Mouse (Mus musculus) heart, adult 2 months (tissue): ENCODE results near the gene Tmc5. TPM values are rescaled to one million over a fixed set of nuclear protein-coding genes. Genes with fewer than 3 reads are reported as not detected.
A peak's percentile ranks its signal among the peaks of the same experiment; 100 is the strongest.

Experiments used
- DNase-seq, 2 experiments: peaks; one replicate each; pipeline ENCODE4 v3.0.0; 2021
- H3K27ac ChIP-seq: fragments of 200-600 bp; 2 replicates; pipeline ENCODE4 v1.8.1; 2022
- H3K27me3 ChIP-seq: fragments of 200-500 bp; 2 replicates; pipeline ENCODE4 v1.6.1; 2012; ENCODE audit warnings: mild to moderate bottlenecking, low read length, inconsistent platforms, mixed read lengths; ENCODE audit not compliant: control insufficient read depth, insufficient read depth
- H3K36me3 ChIP-seq: fragments of 200-500 bp; 2 replicates; pipeline ENCODE4 v1.6.1; 2012; ENCODE audit warnings: low read length, inconsistent platforms; ENCODE audit not compliant: control insufficient read depth, insufficient read depth
- H3K4me1 ChIP-seq: fragments of 200-500 bp; 2 replicates; pipeline ENCODE4 v1.6.1; 2011; ENCODE audit warnings: low read length; ENCODE audit not compliant: control insufficient read depth, insufficient read depth
- H3K4me3 ChIP-seq: fragments of 200-600 bp; 2 replicates; pipeline ENCODE4 v1.8.1; 2022
- H3K79me2 ChIP-seq: fragments of 200-500 bp; replicated peaks from 2 replicates; pipeline ENCODE4 v1.6.1; 2012; ENCODE audit warnings: mild to moderate bottlenecking, inconsistent platforms, low read length, moderate library complexity, mixed read lengths; ENCODE audit not compliant: control insufficient read depth, insufficient read depth
- H3K9ac ChIP-seq: fragments of 200-500 bp; 2 replicates; pipeline ENCODE4 v1.6.1; 2012; ENCODE audit warnings: low read depth, mild to moderate bottlenecking, control low read depth, inconsistent platforms, low read length, mixed read lengths
- CTCF ChIP-seq: fragments of 200-600 bp; IDR thresholded peaks from 2 replicates; pipeline ENCODE4 v1.8.1; 2022; ENCODE audit warnings: antibody characterized with exemption, mild to moderate bottlenecking, moderate library complexity
- EP300 ChIP-seq: fragments of 200-500 bp; IDR thresholded peaks from 2 replicates; pipeline ENCODE4 v1.6.1; 2011; ENCODE audit warnings: low read depth, low read length, control low read depth; ENCODE audit not compliant: insufficient read depth
- POLR2A ChIP-seq: fragments of 200-500 bp; IDR thresholded peaks from 2 replicates; pipeline ENCODE4 v1.6.1; 2011; ENCODE audit warnings: mild to moderate bottlenecking, low read depth, low read length, control low read depth; ENCODE audit not compliant: insufficient read depth
- WGBS: fragments of 180-500 bp; shearing (Covaris S2); methylation state at CpG from one replicate; pipeline ENCODE4 v1.1.7; 2018; 5-methylcytosine and 5-hydroxymethylcytosine counted together
- intact Hi-C: fragments of 180-260 bp; cut with DNase I; formaldehyde crosslinking; loops from one replicate; pipeline ENCODE4 v1.15.1; 2025
- polyA plus RNA-seq: library from polyadenylated mRNA; depleted of rRNA; stranded (reverse); fragments of >200 nt; gene quantifications from 2 replicates; pipeline ENCODE4 v1.2.3, GENCODE M21; 2012
- total RNA-seq, 2 experiments: library from RNA; stranded (reverse); gene quantifications; 2 replicates each; pipeline ENCODE4 v1.2.3; 2021

Tmc5 gene
- total and polyA plus RNA-seq, 3 experiments, result 0.10 to 0.72 (median 0.34) TPM

DNA sequence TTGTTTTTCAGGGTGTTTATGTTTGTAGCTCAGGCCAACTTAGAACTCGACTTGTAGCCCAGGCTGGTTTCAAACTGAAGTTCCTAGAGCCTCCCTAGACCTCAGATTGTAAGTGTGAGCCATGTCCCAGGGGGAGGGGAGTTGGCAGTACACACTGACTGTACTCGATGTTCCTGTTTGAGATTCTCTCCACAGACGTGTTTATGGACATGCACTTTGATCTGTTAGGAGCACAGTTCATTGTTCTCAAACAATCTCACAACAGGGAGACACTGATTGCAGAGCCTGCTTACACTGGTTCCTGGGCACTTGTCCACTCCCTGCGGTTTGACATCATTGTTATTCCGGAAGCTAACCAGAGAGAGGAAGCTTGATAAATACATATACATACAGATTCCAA lies 25.1 kb upstream of the Tmc5 start:
- TF ChIP-seq POLR2A (no peak), EP300 (no peak), CTCF (no peak)
- H3K4me1 ChIP-seq, result no peaks in the 10 kb centered on the region

DNA sequence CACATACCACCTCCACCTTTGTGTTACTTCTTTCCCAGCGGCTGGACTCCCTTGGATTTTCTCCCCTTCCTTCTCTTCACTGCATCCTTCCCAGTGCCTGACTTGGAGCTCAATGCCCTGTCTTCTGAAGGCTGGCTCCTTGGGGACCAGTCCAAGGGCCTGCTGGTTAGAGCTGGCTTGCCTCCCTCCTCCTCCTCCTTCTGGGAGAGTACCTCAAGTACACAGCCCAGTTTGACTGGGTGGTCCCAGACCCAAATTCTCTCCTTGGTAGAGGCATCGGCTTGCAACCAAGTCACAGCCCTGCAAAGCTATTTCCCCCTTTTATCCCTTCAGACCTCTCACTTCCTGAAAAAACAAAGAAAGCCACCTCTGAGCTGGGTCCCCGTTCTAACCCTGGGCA lies 18.8 kb upstream of the Tmc5 start:
- TF ChIP-seq POLR2A, result no peak
- TF ChIP-seq EP300, result no peak
- intact Hi-C loops, result no loop called here
- WGBS, result 33% methylated on average over 3 of the region's 3 CpGs
- H3K27me3 ChIP-seq, result no peaks in the 10 kb centered on the region
- peaks cover 4% of the 10 kb centered on the region; the same call in 1 of the 2 replicates for H3K4me1 ChIP-seq
- H3K9ac ChIP-seq, result no peak overlapping the region
- peak overlapping the region; percentile 54; the same call in 1 of the 2 replicates for H3K27ac ChIP-seq
- no peak overlapping the region for H3K4me3 ChIP-seq
- DNase-seq, result no peak
- H3K36me3 ChIP-seq, result no peaks in the 10 kb centered on the region
- no peaks in the 10 kb centered on the region for H3K79me2 ChIP-seq

More for the DNA sequence above, 25.1 kb upstream of the Tmc5 start:
- H3K79me2 ChIP-seq, result no peaks in the 10 kb centered on the region
- DNase-seq, result no peak
- no peaks in the 10 kb centered on the region for H3K27me3 ChIP-seq
- no peak overlapping the region for H3K9ac ChIP-seq
- no peak overlapping the region for H3K4me3 ChIP-seq
- WGBS, result 34% methylated on average over 5 of the region's 5 CpGs
- H3K36me3 ChIP-seq, result no peaks in the 10 kb centered on the region
- no peak overlapping the region for H3K27ac ChIP-seq
- intact Hi-C loops, result no loop called here

GRCm38 (mm10) chr7:118579938-118580337 lies 17.2 kb upstream of the Tmc5 start:
- Histone ChIP-seq H3K79me2 (0 out of 2 replicates have a peak, but pooled peaks cover 1% of the 10 kb centered on the region), H3K36me3 (no peaks in the 10 kb centered on the region), H3K9ac (no peak overlapping the region), H3K4me1 (peaks cover 4% of the 10 kb centered on the region; the same call in 1 of the 2 replicates), H3K4me3 (no peak overlapping the region), H3K27me3 (peaks cover 2% of the 10 kb centered on the region; the same call in 1 of the 2 replicates), H3K27ac (no peak overlapping the region)
- no peak for DNase-seq
- intact Hi-C loops, result no loop called here
- WGBS, result 67% methylated on average over 2 of the region's 2 CpGs
- TF ChIP-seq CTCF, result no peak
- TF ChIP-seq EP300, result no peak
- TF ChIP-seq POLR2A, result no peak

- H3K4me3 ChIP-seq, result peak overlapping the region; percentile 78
- 26% methylated on average over 7 of the region's 7 CpGs for WGBS
- no peaks in the 10 kb centered on the region for H3K36me3 ChIP-seq
- no peak overlapping the region for H3K9ac ChIP-seq
- no peak for DNase-seq
- TF ChIP-seq EP300, result no peak
- TF ChIP-seq CTCF, result no peak
- TF ChIP-seq POLR2A, result no peak
- peaks cover 2% of the 10 kb centered on the region; the same call in 1 of the 2 replicates for H3K27me3 ChIP-seq
- intact Hi-C loops, result no loop called here
- H3K4me1 ChIP-seq, result peaks cover 1% of the 10 kb centered on the region; the same call in 1 of the 2 replicates
- H3K79me2 ChIP-seq, result 0 out of 2 replicates have a peak, but pooled peaks cover 1% of the 10 kb centered on the region
- peak overlapping the region; percentile 81 for H3K27ac ChIP-seq
Observed at GRCm38 (mm10) chr7:118583821-118584220, 13.3 kb upstream of the Tmc5 start.

DNA sequence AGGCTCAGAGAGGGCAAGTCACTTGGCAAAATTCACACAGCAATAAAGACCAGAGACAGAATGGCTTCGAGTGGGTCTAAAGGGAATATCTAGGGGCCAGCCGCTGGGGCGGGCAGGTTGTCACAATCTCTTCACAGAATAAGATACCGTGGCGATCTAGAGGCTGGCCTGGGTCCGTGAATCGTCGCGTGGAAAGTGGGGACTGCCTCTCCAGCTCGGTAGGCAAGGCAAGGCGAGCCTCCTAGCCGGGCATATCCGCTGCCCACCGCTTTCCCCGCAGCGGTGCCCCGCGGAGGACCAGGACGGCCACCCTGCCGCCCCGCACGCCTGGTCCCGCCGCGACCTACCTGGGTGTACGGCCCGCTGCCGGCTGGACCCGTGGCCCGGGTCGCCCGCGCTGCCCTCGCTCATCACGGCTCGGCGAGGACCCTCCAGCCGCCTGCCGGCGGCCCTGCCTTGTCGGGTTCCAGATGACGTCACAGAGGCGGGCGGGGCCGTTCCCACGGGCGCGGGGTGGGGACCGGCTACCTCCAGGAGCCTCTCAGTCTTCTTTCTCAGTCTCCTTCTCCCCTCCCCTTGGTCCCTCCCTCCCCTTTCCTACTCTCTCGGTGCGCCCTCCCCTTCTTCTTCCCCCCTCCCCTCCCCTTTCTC lies 12.7 kb upstream of the Tmc5 start, which contains the start of gene Tmc7:
TSS of gene Tmc7 (minus strand) at position 480 of the 651 bp plus-strand sequence.
- WGBS, result 1% methylated on average over 51 of the region's 51 CpGs
- peak; percentile 73 to 80 for DNase-seq
- TF ChIP-seq CTCF (peak; percentile 45), EP300 (no peak)
- Histone ChIP-seq H3K79me2 (0 out of 2 replicates have a peak, but pooled peaks cover 1% of the 10 kb centered on the region), H3K27me3 (peaks cover 2% of the 10 kb centered on the region; the same call in 1 of the 2 replicates), H3K4me1 (no peaks in the 10 kb centered on the region; the same call in 1 of the 2 replicates), H3K9ac (peak within 1 kb of the TSS; percentile 98), H3K4me3 (peak within 1 kb of the TSS; percentile 78), H3K27ac (peak within 1 kb of the TSS; percentile 81), H3K36me3 (no peaks in the 10 kb centered on the region)
- intact Hi-C loops, result no loop called here

GRCm38 (mm10) chr7:118584926-118585325 lies 12.2 kb upstream of the Tmc5 start:
- Histone ChIP-seq H3K27me3 (peaks cover 2% of the 10 kb centered on the region; the same call in 1 of the 2 replicates), H3K9ac (no peak overlapping the region; the same call in none of the 2 replicates), H3K27ac (peak overlapping the region; percentile 81), H3K4me3 (peak overlapping the region; percentile 78; the same call in 1 of the 2 replicates), H3K4me1 (no peaks in the 10 kb centered on the region; the same call in 1 of the 2 replicates), H3K36me3 (no peaks in the 10 kb centered on the region), H3K79me2 (0 out of 2 replicates have a peak, but pooled peaks cover 1% of the 10 kb centered on the region)
- intact Hi-C loops, result no loop called here
- TF ChIP-seq POLR2A (no peak), EP300 (no peak), CTCF (no peak)
- WGBS, result 72% methylated on average over 5 of the region's 5 CpGs
- no peak for DNase-seq
